Mouse (Mus musculus) myocyte (in vitro differentiated cells): ENCODE measurements around the gene Mfn1. TPM values are rescaled to one million over a fixed set of nuclear protein-coding genes. Genes with fewer than 3 reads are reported as not detected.

ENCODE experiments used
- H3K27me3 ChIP-seq: one replicate; pipeline ENCODE4 v1.6.1; 2011; ENCODE audit not compliant: control insufficient read depth, insufficient read depth, insufficient read length
- H3K36me3 ChIP-seq: one replicate; pipeline ENCODE4 v1.6.1; 2011; ENCODE audit not compliant: control insufficient read depth, insufficient read depth
- H3K4me2 ChIP-seq: one replicate; pipeline ENCODE4 v1.6.1; 2011; ENCODE audit warnings: low read depth, control low read depth
- H3K4me3 ChIP-seq: one replicate; pipeline ENCODE4 v1.5.1; 2011; ENCODE audit warnings: mild to moderate bottlenecking, control low read depth, moderate library complexity
- H3K79me2 ChIP-seq: one replicate; pipeline ENCODE4 v1.6.1; 2011; ENCODE audit not compliant: control insufficient read depth, insufficient read depth
- H3ac ChIP-seq: one replicate; pipeline ENCODE4 v1.6.1; 2011; ENCODE audit not compliant: control insufficient read depth, insufficient read length
- CEBPB ChIP-seq: IDR thresholded peaks from 2 replicates; pipeline ENCODE4 v1.6.1; 2011; ENCODE audit warnings: mild to moderate bottlenecking, moderate library complexity; ENCODE audit not compliant: poor library complexity, insufficient read depth, severe bottlenecking
- E2F4 ChIP-seq: IDR thresholded peaks from one replicate; pipeline ENCODE4 v1.6.1; 2011; ENCODE audit warnings: mild to moderate bottlenecking, control low read depth, moderate library complexity; ENCODE audit not compliant: insufficient read depth
- MAX ChIP-seq: IDR thresholded peaks from one replicate; pipeline ENCODE4 v1.6.1; 2011; ENCODE audit warnings: low read depth, mild to moderate bottlenecking, control low read depth
- MYOD1 ChIP-seq, 3 experiments: IDR thresholded peaks; one replicate each; pipeline ENCODE4 v1.6.1; 2011; ENCODE audit warnings: control low read depth in 2 of 3, low read depth in 2 of 3, mild to moderate bottlenecking in 2 of 3, moderate library complexity in 1 of 3; ENCODE audit not compliant: insufficient read length in 2 of 3, control insufficient read depth in 1 of 3
- MYOG ChIP-seq, 3 experiments: IDR thresholded peaks; one replicate each; pipeline ENCODE4 v1.6.1; 2011; ENCODE audit warnings: control low read depth in 2 of 3, low read depth in 2 of 3, mild to moderate bottlenecking in 2 of 3; ENCODE audit not compliant: insufficient read length in 2 of 3, control insufficient read depth in 1 of 3, insufficient read depth in 1 of 3
- POLR2A ChIP-seq: IDR thresholded peaks from one replicate; pipeline ENCODE4 v1.6.1; 2011; ENCODE audit warnings: low read depth, mild to moderate bottlenecking, control low read depth, moderate library complexity; ENCODE audit not compliant: insufficient read length
- POLR2AphosphoS2 ChIP-seq: IDR thresholded peaks from one replicate; pipeline ENCODE4 v1.6.1; 2011; ENCODE audit warnings: low read depth, control low read depth; ENCODE audit not compliant: insufficient read length
- REST ChIP-seq: IDR thresholded peaks from one replicate; pipeline ENCODE4 v1.6.1; 2011; ENCODE audit warnings: mild to moderate bottlenecking, control low read depth, moderate library complexity; ENCODE audit not compliant: insufficient read depth, insufficient read length
- SRF ChIP-seq: IDR thresholded peaks from one replicate; pipeline ENCODE4 v1.6.1; 2011; ENCODE audit warnings: low read depth; ENCODE audit not compliant: control insufficient read depth, insufficient read length
- TCF12 ChIP-seq: IDR thresholded peaks from one replicate; pipeline ENCODE4 v1.6.1; 2011; ENCODE audit warnings: mild to moderate bottlenecking, control low read depth; ENCODE audit not compliant: poor library complexity, insufficient read depth, severe bottlenecking
- TCF3 ChIP-seq: IDR thresholded peaks from one replicate; pipeline ENCODE4 v1.6.1; 2011; ENCODE audit warnings: low read depth, control low read depth; ENCODE audit not compliant: insufficient read length
- USF1 ChIP-seq: IDR thresholded peaks from one replicate; pipeline ENCODE4 v1.6.1; 2011; ENCODE audit warnings: low read depth, mild to moderate bottlenecking, control low read depth, moderate library complexity
- polyA plus RNA-seq: library from polyadenylated mRNA; unstranded; fragments of >200 nt; fragmentation: generic; extraction: Trizol; gene quantifications from one replicate; pipeline ENCODE4 v1.2.1, GENCODE M21; 2012; ENCODE audit warnings: missing spikeins

Gene Mfn1
- polyA plus RNA-seq, 1 experiment = 17.0 TPM

DNA sequence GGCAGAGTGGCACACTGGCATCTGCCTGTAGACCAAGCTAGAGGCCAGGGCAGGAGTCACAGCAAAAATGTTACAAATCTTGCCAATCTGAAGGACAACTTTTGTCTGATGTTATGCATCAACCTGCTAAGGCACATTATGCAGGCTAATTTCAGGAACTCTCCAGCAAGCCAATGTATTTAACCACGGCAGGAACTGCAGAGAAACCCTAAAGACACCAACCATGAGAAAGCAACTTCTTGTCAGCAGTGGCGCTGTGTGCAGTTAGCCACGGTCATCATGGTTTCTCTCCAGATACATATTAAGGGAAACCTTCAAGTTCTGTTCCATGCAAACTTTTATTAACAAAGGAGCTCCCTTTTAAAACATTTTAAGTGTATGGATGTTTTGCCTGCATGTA is 52.6 kb downstream of the Mfn1 start:
- H3K27me3 ChIP-seq = no peaks in the 10 kb centered on the region
- H3K4me3 ChIP-seq = no peak overlapping the region
- no peak overlapping the region for H3ac ChIP-seq
- H3K36me3 ChIP-seq = peaks cover 26% of the 10 kb centered on the region
- H3K79me2 ChIP-seq = no peaks in the 10 kb centered on the region
- TF ChIP-seq CEBPB (no peak), TCF3 (no peak), MYOD1 (IDR thresholded peaks at IDR 0.05; ENCODE audit: control insufficient read depth in 1 of 3, insufficient read length in 2 of 3, low read depth in 2 of 3) (no peak), REST (no peak), USF1 (no peak), POLR2A (no peak), MAX (no peak), E2F4 (no peak), TCF12 (no peak)
- no peak overlapping the region for H3K4me2 ChIP-seq

DNA sequence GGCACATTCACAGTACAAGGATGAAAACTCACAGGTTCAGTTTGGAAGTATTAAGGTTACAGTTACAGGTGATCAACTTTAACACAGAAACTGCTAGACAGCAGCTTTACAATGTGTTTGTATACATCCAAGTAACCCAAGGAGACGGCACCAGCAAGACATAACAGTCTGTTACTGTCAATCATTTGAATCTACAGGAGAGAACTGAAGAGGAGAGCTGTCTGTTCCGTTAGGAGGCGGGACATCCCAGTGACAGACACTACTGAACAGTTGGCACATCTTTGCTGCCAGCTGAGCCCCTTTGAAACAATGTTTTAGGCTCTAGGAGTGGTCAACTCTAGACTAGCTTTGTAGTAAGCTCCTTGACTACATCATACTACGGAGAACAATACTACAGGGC is 54.2 kb downstream of the Mfn1 start:
- Histone ChIP-seq H3K36me3 (peaks cover 20% of the 10 kb centered on the region), H3K4me2 (no peak overlapping the region), H3K79me2 (no peaks in the 10 kb centered on the region), H3K4me3 (no peak overlapping the region), H3K27me3 (no peaks in the 10 kb centered on the region), H3ac (no peak overlapping the region)
- TF ChIP-seq REST (no peak), MAX (no peak), CEBPB (no peak), TCF12 (no peak), TCF3 (no peak), USF1 (no peak)

DNA sequence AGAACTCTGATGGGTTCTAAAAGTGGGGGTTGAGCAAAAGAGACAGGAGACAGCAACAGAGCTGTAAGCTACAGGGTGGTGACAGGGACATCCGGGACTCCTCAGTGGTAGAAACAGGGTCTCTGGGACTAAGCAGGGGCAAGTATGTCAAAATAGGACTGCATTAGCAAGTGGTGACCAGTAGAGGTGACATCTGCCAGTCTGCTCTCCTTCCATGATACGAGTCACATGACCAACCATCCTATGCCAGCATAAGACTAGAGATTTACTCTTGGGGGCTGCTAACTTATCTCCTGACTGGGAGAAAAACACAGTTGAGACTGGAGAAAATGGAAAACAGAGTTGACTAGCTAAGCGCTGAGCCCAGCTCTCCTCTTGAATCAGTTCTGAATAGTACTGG is 57.0 kb downstream of the Mfn1 start:
- H3K27me3 ChIP-seq = no peaks in the 10 kb centered on the region
- no peak overlapping the region for H3K4me2 ChIP-seq
- no peaks in the 10 kb centered on the region for H3K79me2 ChIP-seq
- no peak overlapping the region for H3K4me3 ChIP-seq
- H3K36me3 ChIP-seq = peaks cover 14% of the 10 kb centered on the region
- TF ChIP-seq USF1 = peak; percentile 2
- TF ChIP-seq POLR2A = no peak
- no peak for TF ChIP-seq MAX
- H3ac ChIP-seq = no peak overlapping the region

DNA sequence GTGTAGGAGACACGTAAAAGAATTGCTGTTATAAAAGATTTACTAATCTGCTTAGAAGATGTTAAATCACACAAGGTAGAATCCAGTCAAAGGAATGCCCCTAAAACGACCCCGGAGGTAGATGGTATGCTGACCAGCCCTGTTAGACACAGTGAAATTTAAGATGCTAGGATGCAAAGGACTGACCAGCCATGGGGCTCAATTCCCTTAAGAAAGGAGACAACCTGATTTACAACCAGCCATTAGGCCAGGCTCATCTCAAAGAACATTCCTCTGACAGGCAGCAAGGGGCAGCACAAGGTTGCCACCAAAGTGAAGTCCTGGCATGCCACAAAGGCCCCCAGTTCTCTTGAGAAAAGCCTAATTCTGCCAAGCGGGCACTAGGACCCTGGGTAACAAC is 65.8 kb downstream of the Mfn1 start:
- H3K4me2 ChIP-seq = no peak overlapping the region
- no peaks in the 10 kb centered on the region for H3K27me3 ChIP-seq
- no peak overlapping the region for H3ac ChIP-seq
- no peaks in the 10 kb centered on the region for H3K79me2 ChIP-seq
- H3K4me3 ChIP-seq = no peak overlapping the region
- no peak for TF ChIP-seq TCF3
- TF ChIP-seq TCF12 = no peak
- TF ChIP-seq MYOG (IDR thresholded peaks at IDR 0.05; ENCODE audit: control insufficient read depth in 1 of 3, insufficient read depth in 1 of 3, insufficient read length in 2 of 3, low read depth in 2 of 3) = no peak
- no peak for TF ChIP-seq POLR2A
- no peak for TF ChIP-seq USF1
- no peak for TF ChIP-seq E2F4
- TF ChIP-seq MYOD1 (IDR thresholded peaks at IDR 0.05; ENCODE audit: control insufficient read depth in 1 of 3, insufficient read length in 2 of 3, low read depth in 2 of 3) = no peak
- TF ChIP-seq REST = no peak
- no peak for TF ChIP-seq CEBPB
- no peak for TF ChIP-seq SRF
- H3K36me3 ChIP-seq = no peaks in the 10 kb centered on the region

GRCm38 (mm10) chr3:32599328-32599727 is 70.1 kb downstream of the Mfn1 start:
- no peak for TF ChIP-seq TCF12
- TF ChIP-seq REST = no peak
- TF ChIP-seq TCF3 = no peak
- TF ChIP-seq USF1 = no peak
- no peak for TF ChIP-seq MYOD1 (IDR thresholded peaks at IDR 0.05; ENCODE audit: control insufficient read depth in 1 of 3, insufficient read length in 2 of 3, low read depth in 2 of 3)
- no peak for TF ChIP-seq POLR2AphosphoS2
- TF ChIP-seq MAX = no peak
- no peak for TF ChIP-seq CEBPB
- no peak for TF ChIP-seq POLR2A
- TF ChIP-seq SRF = no peak
- no peak for TF ChIP-seq MYOG (IDR thresholded peaks at IDR 0.05; ENCODE audit: control insufficient read depth in 1 of 3, insufficient read depth in 1 of 3, insufficient read length in 2 of 3, low read depth in 2 of 3)
- no peak for TF ChIP-seq E2F4

More at GRCm38 (mm10) chr3:32599328-32599727, 70.1 kb downstream of the Mfn1 start:
- Histone ChIP-seq H3K27me3 (no peaks in the 10 kb centered on the region), H3ac (no peak overlapping the region), H3K4me3 (no peak overlapping the region), H3K79me2 (no peaks in the 10 kb centered on the region), H3K4me2 (no peak overlapping the region), H3K36me3 (no peaks in the 10 kb centered on the region)
